Mouse (Mus musculus) gastrocnemius, postnatal 4 days (tissue): ENCODE data around the gene Gm21970. TPM values are rescaled to one million over a fixed set of nuclear protein-coding genes. Genes with fewer than 3 reads are reported as not detected.
"Not testable (repeated sequence)": the region's sequence is repeated elsewhere in the genome, so short reads cannot be mapped to it uniquely, and the experiment has no call there.

ENCODE experiments used
- DNase-seq, 2 experiments: peaks; one replicate each; pipeline ENCODE4 v3.0.0; 2021 to 2022; ENCODE audit warnings: low spot score in 2 of 2, mixed read lengths in 2 of 2
- total RNA-seq, 2 experiments: library from RNA; stranded (reverse); gene quantifications; 2 replicates each; pipeline ENCODE4 v1.2.3; 2021

Gene Gm21970
- total RNA-seq, 2 experiments from 2014 or later, result not detected

GRCm38 (mm10) chr16:91434119-91434518 is 42.6 kb downstream of the Gm21970 start:
- DNase-seq, result no peak

GRCm38 (mm10) chr16:91438081-91438480 is 46.6 kb downstream of the Gm21970 start:
- no peak for DNase-seq

- DNase-seq, result not testable (repeated sequence)
Observed at GRCm38 (mm10) chr16:91438599-91438998, 47.1 kb downstream of the Gm21970 start.

- DNase-seq, result peak in 1 of 2 experiments; percentile 39
Observed at GRCm38 (mm10) chr16:91441366-91441765, 49.8 kb downstream of the Gm21970 start.

- DNase-seq, result no peak
Observed at GRCm38 (mm10) chr16:91441811-91442240, 50.3 kb downstream of the Gm21970 start.

- no peak for DNase-seq
Observed at GRCm38 (mm10) chr16:91442446-91442845, 50.9 kb downstream of the Gm21970 start.

- no peak for DNase-seq
Observed at GRCm38 (mm10) chr16:91443211-91443611, 51.7 kb downstream of the Gm21970 start.

GRCm38 (mm10) chr16:91444847-91445246 is 53.3 kb downstream of the Gm21970 start:
- no peak for DNase-seq

GRCm38 (mm10) chr16:91445566-91445965 is 54.0 kb downstream of the Gm21970 start:
- DNase-seq, result no peak

GRCm38 (mm10) chr16:91446778-91447511 is 55.4 kb downstream of the Gm21970 start:
- no peak for DNase-seq

- no peak for DNase-seq
Observed at GRCm38 (mm10) chr16:91447512-91447900, 56.0 kb downstream of the Gm21970 start.

GRCm38 (mm10) chr16:91448088-91448487 is 56.6 kb downstream of the Gm21970 start:
- no peak for DNase-seq

GRCm38 (mm10) chr16:91448895-91449294 is 57.4 kb downstream of the Gm21970 start:
- DNase-seq, result no peak

GRCm38 (mm10) chr16:91450137-91451064 is 58.9 kb downstream of the Gm21970 start:
- no peak for DNase-seq

GRCm38 (mm10) chr16:91451949-91452348 is 60.4 kb downstream of the Gm21970 start:
- no peak for DNase-seq

- no peak for DNase-seq
Observed at GRCm38 (mm10) chr16:91452363-91452896, 60.9 kb downstream of the Gm21970 start.

GRCm38 (mm10) chr16:91455868-91456267 is 64.3 kb downstream of the Gm21970 start:
- DNase-seq, result no peak

- DNase-seq, result no peak
Observed at GRCm38 (mm10) chr16:91458301-91458746, 66.8 kb downstream of the Gm21970 start.

GRCm38 (mm10) chr16:91458976-91459375 is 67.5 kb downstream of the Gm21970 start:
- no peak for DNase-seq

- DNase-seq, result no peak
Observed at GRCm38 (mm10) chr16:91459396-91459795, 67.9 kb downstream of the Gm21970 start.

- no peak for DNase-seq
Observed at GRCm38 (mm10) chr16:91459841-91460370, 68.4 kb downstream of the Gm21970 start.
